Mouse (Mus musculus) liver, embryonic 14.5 days (tissue): ENCODE data around the gene Pxk. TPM values are rescaled to one million over a fixed set of nuclear protein-coding genes. Genes with fewer than 3 reads are reported as not detected.

ENCODE experiments used
- ATAC-seq: fragments of 200-750 bp; cut with Nextera tagmentation; 2 replicates; pipeline ENCODE4 v1.8.0; 2017; ENCODE audit warnings: moderate number of reproducible peaks, mild to moderate bottlenecking, moderate library complexity; ENCODE audit not compliant: insufficient read depth
- DNase-seq, 3 experiments: peaks; one replicate each; pipeline ENCODE4 v3.0.0-alpha.2; 2012 to 2013; ENCODE audit warnings: low read depth in 3 of 3, low spot score in 3 of 3
- H3K27ac ChIP-seq: fragments of 300-500 bp; sonication (generic); 2 replicates; pipeline ENCODE4 v1.5.1; 2014; ENCODE audit warnings: moderate library complexity, mild to moderate bottlenecking, control low read depth, inconsistent platforms
- H3K27me3 ChIP-seq: fragments of 300-500 bp; sonication (generic); 2 replicates; pipeline ENCODE4 v1.6.1; 2014; ENCODE audit warnings: mild to moderate bottlenecking, low read length, moderate library complexity; ENCODE audit not compliant: control insufficient read depth, insufficient read depth
- H3K36me3 ChIP-seq: fragments of 300-500 bp; sonication (generic); replicated peaks from 2 replicates; pipeline ENCODE4 v1.6.1; 2014; ENCODE audit warnings: low read depth; ENCODE audit not compliant: control insufficient read depth, insufficient read depth
- H3K4me1 ChIP-seq, 2 experiments: fragments of 200-500 bp in 1 of 2; fragments of 300-500 bp in 1 of 2; sonication (generic) in 1 of 2; replicated peaks; 2 replicates each; pipeline ENCODE4 v1.6.1; 2012 to 2014; ENCODE audit warnings: antibody characterized with exemption in 1 of 2, inconsistent platforms in 1 of 2, low read length in 1 of 2; ENCODE audit not compliant: control insufficient read depth in 2 of 2, insufficient read depth in 2 of 2
- H3K4me2 ChIP-seq: fragments of 300-500 bp; sonication (generic); 2 replicates; pipeline ENCODE4 v1.6.1; 2014; ENCODE audit warnings: low read depth, mild to moderate bottlenecking, control low read depth, moderate library complexity
- H3K4me3 ChIP-seq, 2 experiments: fragments of 200-500 bp in 1 of 2; fragments of 300-500 bp in 1 of 2; sonication (generic) in 1 of 2; 2 replicates each; pipeline ENCODE4 v1.5.1; 2012 to 2014; ENCODE audit warnings: low read depth in 2 of 2, low read length in 2 of 2, mild to moderate bottlenecking in 2 of 2, control low read depth in 1 of 2, inconsistent platforms in 1 of 2, moderate library complexity in 1 of 2; ENCODE audit not compliant: insufficient read depth in 1 of 2
- H3K9ac ChIP-seq: fragments of 300-500 bp; sonication (generic); replicated peaks from 2 replicates; pipeline ENCODE4 v1.6.1; 2014; ENCODE audit warnings: mild to moderate bottlenecking, control low read depth, moderate library complexity
- H3K9me3 ChIP-seq: fragments of 300-500 bp; sonication (generic); 2 replicates; pipeline ENCODE4 v1.6.1; 2016; ENCODE audit warnings: low read length, mixed read lengths; ENCODE audit not compliant: control insufficient read depth
- CTCF ChIP-seq: IDR thresholded peaks from 2 replicates; pipeline ENCODE4 v1.5.1; 2016; ENCODE audit warnings: antibody characterized with exemption, low read depth, control low read depth
- EP300 ChIP-seq: IDR thresholded peaks from 2 replicates; pipeline ENCODE4 v1.6.1; 2016; ENCODE audit warnings: antibody characterized with exemption, low read depth
- WGBS: fragments of 180-500 bp; shearing (Covaris S2); extraction: QIAGEN DNeasy Blood & Tissue Kit; methylation state at CpG from one replicate; pipeline ENCODE4 v1.1.7; 2014; ENCODE audit not compliant: insufficient replicate concordance; 5-methylcytosine and 5-hydroxymethylcytosine counted together
- polyA plus RNA-seq, 2 experiments: library from polyadenylated mRNA; depleted of rRNA in 1 of 2; stranded (reverse) in 1 of 2; unstranded in 1 of 2; fragments of >200 nt; fragmentation: Nextera tagmentation in 1 of 2; extraction: Ambion mirVana in 1 of 2; gene quantifications; 2 replicates each; pipeline versions ENCODE4 v1.2.1 to v1.2.3; 2012 to 2014

The Pxk gene
- polyA plus RNA-seq, 2 experiments = 7.1 to 10.3 TPM

DNA sequence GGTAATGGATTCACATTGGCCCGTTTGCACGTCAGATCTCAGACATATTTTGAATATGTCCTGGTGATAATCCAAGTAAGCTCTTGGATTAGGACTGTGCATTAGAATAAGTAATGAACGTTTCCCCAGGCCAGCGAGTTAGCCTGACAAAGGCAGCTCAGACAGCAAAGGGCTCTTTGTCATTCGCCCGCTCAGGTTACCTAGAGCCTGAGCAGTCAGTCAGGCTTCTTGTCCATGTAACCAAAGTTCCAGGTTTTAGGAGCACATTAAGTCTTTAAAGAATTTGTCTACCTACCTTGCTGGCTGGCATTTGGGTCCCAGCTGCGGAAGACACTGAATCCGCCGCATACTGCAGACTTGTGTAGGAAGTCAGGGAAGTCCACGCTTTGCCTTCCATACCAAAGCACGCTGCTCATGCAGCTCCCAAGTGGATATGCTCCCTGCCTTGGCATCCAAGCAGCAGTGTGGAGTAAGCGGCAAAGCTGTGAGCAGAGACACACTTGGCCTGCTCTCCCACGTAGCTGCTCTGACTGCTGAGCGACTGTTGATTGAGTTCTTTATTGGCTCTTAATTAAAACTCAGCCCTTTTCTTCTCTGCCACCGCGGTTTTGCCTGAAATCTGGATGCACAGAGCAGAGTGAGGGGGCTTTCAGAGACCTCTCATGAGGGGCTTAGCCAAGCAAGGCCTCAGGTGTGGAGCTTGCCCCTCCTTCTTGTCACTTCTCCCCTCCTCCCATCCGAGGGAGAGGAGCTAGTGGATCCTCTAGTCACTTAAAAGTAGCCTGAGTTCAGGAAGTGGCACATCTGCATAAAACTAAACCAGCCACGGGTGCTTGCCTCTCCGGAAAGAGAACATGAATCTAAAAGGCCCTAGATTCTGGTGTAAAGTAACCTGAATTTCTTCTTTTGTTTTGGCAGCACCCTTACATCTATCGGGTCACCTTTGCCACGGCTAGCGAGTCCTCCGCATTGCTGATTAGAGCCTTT, 42.0 kb downstream of the Pxk start:
- Histone ChIP-seq H3K4me3 (no peak overlapping the region), H3K36me3 (no peaks in the 10 kb centered on the region; the same call in 1 of the 2 replicates), H3K4me2 (no peak overlapping the region), H3K27ac (no peak overlapping the region), H3K9ac (no peak overlapping the region), H3K27me3 (no peaks in the 10 kb centered on the region), H3K9me3 (no peaks in the 10 kb centered on the region), H3K4me1 (no peaks in the 10 kb centered on the region)
- WGBS = 71% methylated on average over 23 of the region's 23 CpGs
- no peak for ATAC-seq
- no peak for TF ChIP-seq CTCF
- TF ChIP-seq EP300 = no peak
- DNase-seq = no peak

DNA sequence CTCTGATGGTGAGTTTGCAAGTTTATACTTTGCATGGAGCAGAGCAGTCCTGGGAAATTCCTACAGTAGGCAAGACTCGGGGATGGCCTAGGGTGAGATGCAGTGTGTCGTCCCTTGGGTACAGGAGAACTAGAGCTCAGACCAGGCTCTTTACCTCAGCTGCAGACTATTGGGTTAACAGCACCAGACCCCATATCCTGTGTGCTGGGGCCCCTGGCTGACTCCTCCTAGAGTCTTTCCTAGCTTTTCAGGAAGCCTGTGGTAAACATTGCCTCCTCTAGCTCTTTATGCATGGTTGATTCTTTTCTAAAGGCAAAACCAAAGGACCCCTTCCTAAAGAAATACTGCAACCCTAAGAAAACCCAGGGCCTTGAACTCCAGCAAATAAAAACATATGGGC, 43.1 kb downstream of the Pxk start:
- DNase-seq (no peak), ATAC-seq (no peak)
- no peaks in the 10 kb centered on the region for H3K27me3 ChIP-seq
- TF ChIP-seq EP300 = no peak
- no peak overlapping the region for H3K27ac ChIP-seq
- H3K4me2 ChIP-seq = no peak overlapping the region
- no peak overlapping the region for H3K9ac ChIP-seq
- H3K36me3 ChIP-seq = no peaks in the 10 kb centered on the region; the same call in 1 of the 2 replicates
- WGBS = 50% methylated on average over 2 of the region's 2 CpGs
- no peak overlapping the region for H3K4me3 ChIP-seq
- no peaks in the 10 kb centered on the region for H3K9me3 ChIP-seq
- no peaks in the 10 kb centered on the region for H3K4me1 ChIP-seq

DNA sequence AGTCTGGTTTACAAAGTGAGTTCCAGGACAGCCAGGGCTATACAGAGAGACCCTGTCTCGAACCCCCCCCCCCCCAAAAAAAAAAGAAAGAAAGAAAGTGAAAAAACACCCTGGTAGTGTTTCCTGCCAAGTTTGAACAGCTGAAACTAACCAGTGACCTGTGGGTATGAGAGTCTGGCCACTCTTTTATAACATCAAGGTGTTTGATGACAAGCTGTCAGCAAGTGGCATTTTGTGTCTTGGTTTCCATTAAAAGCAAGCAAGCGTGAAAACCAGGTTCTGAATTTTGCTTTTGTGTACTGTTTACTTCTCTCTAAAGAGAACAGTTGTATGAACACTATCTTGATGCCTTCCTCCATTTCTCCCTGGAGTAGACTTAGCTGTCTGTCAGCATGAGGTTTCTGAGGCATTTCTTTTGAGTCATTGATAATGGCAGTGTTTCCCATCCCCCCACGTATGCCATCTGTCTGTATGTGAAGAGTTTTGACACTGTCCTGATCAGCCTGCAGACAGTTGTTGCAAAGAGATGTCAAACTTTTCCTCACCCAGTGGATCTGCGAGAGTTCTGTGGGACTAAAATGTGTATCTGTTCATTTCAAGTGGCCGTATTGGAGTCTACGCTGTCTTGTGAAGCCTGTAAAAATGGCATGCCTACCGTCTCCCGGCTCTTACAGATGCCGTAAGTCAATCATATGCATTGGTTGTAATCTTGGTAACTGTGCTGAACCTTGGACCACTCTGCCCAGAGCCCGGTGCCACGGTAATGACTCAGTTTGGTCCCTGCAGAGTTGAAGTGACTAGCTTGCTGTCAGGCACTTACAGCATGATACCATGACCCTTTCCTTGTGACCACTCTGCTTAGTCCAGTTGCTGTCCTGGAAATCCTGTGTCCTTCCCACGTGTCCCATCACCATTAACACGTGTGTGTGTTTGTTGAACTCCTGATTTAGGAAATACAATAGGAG, 47.9 kb downstream of the Pxk start:
- DNase-seq = no peak
- 74% methylated on average over 13 of the region's 13 CpGs for WGBS
- no peaks in the 10 kb centered on the region for H3K27me3 ChIP-seq
- H3K9ac ChIP-seq = no peak overlapping the region
- no peaks in the 10 kb centered on the region for H3K9me3 ChIP-seq
- H3K4me2 ChIP-seq = no peak overlapping the region
- TF ChIP-seq CTCF (no peak), EP300 (no peak)
- no peak overlapping the region for H3K4me3 ChIP-seq
- no peak overlapping the region for H3K27ac ChIP-seq
- ATAC-seq = no peak
- no peaks in the 10 kb centered on the region; the same call in 1 of the 2 replicates for H3K36me3 ChIP-seq
- H3K4me1 ChIP-seq = no peaks in the 10 kb centered on the region

DNA sequence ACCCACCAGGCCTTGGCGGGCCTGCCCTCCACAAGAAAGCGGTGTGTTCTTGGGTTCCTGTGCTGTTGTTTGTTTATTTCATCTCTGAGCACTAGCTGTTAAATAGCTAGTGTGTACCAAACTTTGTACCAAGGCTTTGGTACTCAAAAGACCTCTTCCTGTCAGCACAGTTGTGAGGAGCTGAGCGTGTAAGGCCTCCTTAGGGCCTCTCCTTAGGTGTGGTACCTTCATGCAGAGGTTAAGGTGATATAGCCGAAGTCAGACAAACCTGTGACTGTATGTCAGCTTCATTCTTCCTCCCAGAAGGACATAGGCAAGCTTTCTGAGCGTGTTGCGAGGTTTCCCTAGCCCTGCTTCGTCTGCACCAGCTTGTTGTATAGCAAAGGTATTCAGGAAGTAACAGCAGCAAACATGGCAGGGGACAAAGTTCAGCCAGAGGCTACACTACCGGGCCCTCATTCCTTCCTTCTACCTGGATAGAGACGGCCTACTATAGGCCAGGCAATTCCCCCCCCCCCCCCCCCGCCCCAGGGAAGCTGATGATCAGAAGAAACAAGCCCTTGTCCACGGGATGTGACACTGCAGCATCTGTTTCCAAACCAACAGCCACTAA, 48.7 kb downstream of the Pxk start:
- 76% methylated on average over 11 of the region's 11 CpGs for WGBS
- Histone ChIP-seq H3K4me1 (no peaks in the 10 kb centered on the region), H3K4me3 (no peak overlapping the region), H3K9ac (no peak overlapping the region), H3K4me2 (no peak overlapping the region), H3K36me3 (no peaks in the 10 kb centered on the region; the same call in 1 of the 2 replicates), H3K9me3 (no peaks in the 10 kb centered on the region), H3K27me3 (no peaks in the 10 kb centered on the region), H3K27ac (no peak overlapping the region)
- DNase-seq (no peak), ATAC-seq (no peak)
- TF ChIP-seq EP300 (no peak), CTCF (no peak)
